Mouse (Mus musculus): ENCODE results near the gene Zfp987.
A peak's percentile ranks its signal among the peaks of the same experiment; 100 is the strongest.

Gene Zfp987

DNA sequence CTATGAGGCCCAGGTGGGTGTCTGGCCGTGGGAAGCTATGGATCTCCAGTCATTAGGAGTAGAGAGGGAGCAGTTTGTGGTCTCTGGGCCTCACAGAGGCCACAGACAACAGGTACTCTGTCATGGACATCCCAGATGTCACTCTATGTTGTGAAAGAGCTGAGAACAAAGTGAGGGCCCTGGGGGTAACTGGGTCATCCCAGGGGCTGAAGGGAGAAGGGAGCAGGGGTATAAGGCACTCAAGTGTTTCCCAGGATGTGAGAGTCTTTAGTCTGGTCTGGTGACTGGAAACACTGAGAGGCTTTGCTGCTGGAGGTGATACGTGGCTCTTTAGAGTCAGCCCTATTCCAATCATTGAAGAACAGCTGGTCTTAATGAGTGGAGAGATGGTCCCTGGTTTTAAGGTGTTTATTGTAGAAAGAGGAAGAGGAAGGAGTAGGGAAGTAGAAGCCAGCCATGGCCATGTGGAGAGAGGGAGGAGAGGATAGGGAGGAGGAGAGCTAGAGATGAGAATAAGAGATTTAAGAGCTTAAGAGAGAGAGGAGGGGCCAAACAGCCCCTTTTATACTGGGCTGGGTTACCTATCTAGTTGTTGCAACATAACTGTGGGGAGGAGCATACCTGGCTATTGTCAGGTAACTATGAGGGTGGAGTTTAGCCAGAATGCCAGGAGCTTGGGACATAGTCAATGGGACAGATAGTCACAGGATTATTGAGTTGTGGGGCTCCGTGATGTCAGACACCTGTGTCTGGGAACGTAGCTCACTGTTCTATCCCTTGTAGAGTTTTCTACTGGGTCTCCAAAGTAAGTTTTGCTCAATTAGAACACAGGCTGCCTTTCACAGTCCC is 76.5 kb downstream of the Zfp987 start:
- DNase-seq (ENCODE audit: extremely low spot score): peak; percentile 9

Data from embryo, embryonic 9.5 days (tissue).